Mouse (Mus musculus): ENCODE results near the gene Znrf1.
"Not testable (repeated sequence)": the region's sequence is repeated elsewhere in the genome, so short reads cannot be mapped to it uniquely, and the experiment has no call there.

The Znrf1 gene

DNA sequence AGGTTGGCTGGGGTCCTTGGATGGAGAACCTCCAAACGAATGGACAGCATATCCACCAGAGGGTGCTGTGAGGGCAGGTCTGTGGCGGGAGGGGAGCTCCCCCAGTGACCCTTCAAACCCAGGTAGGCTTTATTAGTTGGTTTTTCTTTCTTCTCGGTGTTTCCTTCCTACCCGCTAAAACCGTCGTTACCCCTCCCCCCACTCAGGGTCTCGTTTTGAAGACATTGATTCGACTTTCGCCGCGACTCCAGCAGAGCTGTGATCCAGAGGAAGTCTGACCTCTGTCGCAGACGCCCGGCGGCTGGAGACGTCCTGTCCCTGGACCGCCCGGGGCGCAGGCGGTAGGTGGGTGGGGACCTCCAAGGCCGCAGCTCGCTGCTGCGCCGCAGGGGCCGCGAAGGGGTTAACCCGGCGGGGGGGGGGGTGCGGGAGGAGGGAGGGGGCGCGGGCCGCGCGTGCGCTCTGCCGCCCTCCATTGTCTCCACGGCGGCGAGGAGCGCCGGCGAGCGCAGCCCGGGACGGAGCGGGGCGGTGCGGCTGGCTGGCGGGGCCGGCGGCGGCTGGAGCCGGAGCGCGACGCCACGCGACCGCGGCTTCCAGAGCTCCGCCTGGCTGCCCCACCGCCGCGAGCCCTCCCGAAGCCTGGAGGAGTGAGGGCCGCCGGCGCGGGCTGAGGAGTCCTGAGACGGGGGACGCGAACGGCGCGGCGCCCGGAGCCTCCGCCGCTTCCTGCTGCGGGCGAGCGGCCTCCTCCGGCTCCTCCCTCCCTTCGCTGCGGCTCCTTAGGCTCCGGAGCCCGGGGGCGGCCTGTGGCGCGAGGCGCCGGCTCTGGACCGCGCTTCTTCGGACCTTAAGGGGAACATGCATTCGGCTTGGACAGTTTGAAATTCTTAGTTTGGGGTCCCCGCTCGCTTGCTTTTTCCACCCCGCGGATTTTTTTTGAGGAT, at the start of gene Znrf1:
TSS of gene Znrf1 (plus strand) at position 67 of the 947 bp plus-strand sequence.
- peak; percentile 80 for DNase-seq (ENCODE audit: low read depth, low spot score)

DNA sequence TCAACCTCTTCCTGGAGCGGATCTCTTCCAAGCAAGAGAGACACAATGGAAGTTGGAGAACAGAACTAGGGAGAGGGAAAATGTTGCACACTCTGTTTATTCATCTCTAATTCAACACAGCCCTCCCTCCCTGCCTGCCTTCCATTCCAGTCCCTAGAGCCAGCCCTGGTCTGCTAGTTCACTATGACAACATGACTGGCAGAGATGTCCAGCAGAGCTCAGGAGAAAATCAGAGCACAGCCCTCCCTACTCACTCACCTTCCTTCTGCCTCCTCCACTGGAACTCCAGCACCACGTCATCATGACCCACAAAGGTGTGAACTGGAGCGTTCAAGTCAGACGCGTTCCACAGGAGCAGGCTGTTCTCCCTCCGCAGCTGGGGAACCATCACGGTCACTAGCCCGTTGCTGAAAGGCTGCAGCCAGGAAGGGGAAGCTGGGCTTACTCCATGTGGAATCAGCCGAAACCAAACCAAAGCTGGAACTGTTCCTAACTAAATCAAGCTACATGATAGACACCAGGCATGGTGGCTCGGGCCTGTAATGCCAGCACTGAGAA, 45.8 kb upstream of the Znrf1 start:
- no peak for DNase-seq (ENCODE audit: low read depth, low spot score)

DNA sequence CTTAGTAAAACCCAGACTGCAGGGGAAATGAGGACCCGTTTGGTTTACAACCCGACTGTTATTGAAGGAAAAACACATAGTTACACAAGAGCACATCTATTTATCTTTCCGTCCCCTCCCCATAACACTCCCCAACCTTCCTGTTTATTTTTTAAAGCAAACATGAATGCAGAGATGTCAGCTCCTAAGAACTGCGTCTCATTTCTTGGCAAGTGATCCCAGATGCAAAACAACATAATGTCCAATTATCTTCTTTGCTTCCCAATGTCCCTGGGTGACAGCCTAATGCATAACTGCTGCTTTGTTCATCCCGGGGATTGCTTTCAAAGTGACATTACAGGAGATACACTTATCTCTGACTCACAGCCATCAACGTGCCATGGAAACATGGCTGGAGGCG, 44.7 kb upstream of the Znrf1 start:
- no peak for DNase-seq (ENCODE audit: low read depth, low spot score)

DNA sequence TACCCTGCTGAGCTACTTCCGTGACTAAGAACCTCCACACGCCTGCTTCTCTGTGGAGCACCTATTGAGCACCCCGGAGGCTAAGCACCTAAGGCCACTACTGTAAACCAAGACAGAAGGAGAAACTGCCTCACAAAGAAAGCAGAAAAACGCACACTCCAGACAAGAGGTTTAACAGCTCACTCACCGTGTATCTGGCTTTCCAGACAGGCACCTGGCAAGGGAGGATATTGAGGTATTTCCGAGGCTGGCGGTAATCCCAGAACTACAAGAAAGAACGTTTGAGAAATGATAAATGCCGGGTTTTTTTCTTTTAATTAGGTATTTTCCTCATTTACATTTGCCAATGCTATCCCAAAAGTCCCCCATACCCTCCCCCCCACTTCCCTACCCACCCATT, 43.4 kb upstream of the Znrf1 start:
- no peak for DNase-seq (ENCODE audit: low read depth, low spot score)

GRCm38 (mm10) chr8:111493176-111493575, 42.7 kb upstream of the Znrf1 start:
- DNase-seq (ENCODE audit: low read depth, low spot score), result no peak

DNA sequence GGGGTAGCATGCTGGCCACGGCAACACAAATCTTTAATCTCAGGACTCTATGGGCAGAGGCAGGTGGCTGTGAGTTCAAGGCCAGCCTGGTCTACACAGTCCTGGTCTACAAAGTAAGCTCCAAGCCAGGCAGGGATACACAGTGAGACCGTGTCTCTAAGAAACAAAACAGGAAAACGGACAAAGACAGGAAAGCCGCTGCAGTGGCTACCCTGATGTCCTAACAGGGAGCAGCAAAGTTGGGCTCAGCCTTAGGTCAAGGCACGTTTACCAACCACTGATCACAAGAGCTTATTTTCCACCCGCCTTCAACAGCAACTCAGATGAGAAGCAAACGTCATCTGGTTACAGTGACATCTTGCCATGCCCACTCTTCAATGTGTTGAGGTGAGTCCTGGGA, 39.6 kb upstream of the Znrf1 start:
- DNase-seq (ENCODE audit: low read depth, low spot score), result no peak

DNA sequence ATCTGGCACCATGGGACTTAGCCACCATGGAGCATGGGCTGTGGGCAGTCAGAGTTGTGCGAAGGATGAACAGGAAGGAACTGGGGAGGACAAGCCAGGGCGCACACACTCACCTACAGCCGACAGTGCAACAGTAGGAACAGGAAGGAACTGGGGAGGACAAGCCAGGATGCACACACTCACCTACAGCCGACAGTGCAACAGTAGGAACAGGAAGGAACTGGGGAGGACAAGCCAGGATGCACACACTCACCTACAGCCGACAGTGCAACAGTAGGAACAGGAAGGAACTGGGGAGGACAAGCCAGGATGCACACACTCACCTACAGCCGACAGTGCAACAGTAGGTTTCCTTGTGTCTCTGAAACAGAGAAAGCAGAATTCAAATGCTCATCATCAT, 37.6 kb upstream of the Znrf1 start:
- not testable (repeated sequence) for DNase-seq (ENCODE audit: low read depth, low spot score)

- no peak for DNase-seq (ENCODE audit: low read depth, low spot score)
These were observed 34.0 kb upstream of the Znrf1 start for GRCm38 (mm10) chr8:111501724-111502464.

DNA sequence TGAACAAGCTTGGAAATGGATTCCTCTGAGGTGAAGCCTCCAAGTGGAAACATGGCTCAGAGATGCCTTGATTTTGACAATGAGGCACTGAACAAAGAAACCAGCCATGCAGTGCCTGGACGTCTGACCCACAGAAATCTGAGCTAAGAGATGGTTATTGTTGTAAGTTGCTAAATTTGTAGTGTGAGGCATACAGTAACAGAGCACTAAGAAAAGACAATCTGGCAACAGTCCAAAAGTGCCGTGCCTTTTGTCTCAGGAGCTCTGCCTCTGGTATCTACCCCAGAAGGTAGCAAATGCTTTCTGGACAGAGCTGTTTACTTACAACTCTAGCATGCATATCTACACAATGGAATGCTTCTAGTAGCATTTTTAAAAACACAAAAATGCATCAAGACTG, 27.3 kb upstream of the Znrf1 start:
- DNase-seq (ENCODE audit: low read depth, low spot score), result no peak

GRCm38 (mm10) chr8:111509278-111509677, 26.6 kb upstream of the Znrf1 start:
- DNase-seq (ENCODE audit: low read depth, low spot score), result no peak

DNA sequence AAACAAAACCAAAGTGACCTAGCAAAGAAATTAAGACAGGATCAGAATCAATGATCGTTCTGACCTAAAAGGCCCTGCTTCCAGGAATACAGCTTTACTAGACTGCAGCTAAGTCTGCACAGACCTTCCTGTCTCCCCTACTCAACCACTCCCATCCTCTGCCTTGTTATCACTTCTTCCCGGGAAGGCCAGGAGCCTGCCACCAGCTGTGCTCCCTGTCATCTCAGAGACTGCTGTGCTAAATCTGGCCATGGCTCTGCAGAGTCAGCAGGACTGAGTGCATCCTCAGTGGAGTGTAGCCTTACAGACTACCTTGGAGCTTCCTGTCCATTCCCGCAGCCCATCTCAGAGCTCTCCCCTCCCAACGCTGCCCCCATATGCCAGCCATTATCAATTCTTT, 25.5 kb upstream of the Znrf1 start:
- no peak for DNase-seq (ENCODE audit: low read depth, low spot score)

- no peak for DNase-seq (ENCODE audit: low read depth, low spot score)
These were observed 23.0 kb upstream of the Znrf1 start for GRCm38 (mm10) chr8:111512941-111513340.

DNA sequence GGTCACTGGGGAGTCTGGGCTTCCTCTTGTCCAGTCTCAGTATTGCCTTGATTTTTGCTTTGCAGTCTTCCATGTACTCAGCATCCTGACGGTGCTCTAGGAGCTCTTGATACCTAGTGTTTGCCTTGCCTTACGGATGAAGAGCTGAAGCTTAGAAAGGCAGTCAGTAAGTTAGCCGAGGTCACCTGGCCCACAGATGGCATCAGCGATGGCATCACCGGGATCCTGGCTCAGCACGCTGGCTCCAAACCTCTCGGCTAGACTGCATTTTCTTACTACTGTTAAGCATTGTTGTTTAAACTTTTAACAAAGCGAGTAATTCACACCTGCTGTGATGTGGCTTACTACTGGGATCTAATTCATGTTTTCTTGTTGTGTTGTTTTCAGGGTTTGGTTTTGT, 22.5 kb upstream of the Znrf1 start:
- no peak for DNase-seq (ENCODE audit: low read depth, low spot score)

DNA sequence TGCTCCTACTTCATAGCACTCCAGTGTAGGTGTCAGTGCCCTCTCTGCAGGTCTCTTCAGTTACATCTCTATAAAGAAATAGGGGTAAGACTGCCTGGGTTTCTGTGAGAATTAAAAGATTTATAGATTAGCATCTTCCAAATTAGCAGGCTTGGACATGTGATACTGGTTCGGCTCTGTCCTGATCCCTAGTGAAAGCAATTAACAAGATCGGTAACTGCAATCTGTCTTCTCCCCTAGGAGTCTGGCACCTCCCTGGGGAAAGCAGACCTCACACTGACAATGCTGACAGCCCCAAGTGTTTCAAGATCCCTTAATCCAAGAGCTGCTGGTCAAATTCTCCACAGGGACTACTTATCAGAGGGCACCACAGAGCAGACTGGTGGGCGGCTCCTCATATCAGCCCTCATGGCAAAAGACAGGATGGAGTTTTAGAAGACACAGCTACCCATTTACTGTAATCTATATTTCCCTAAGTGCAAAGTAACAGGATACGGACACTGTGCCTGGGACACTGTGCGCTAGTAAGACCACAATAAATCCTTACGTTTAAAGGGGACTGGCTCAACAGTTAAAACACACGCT, 19.4 kb upstream of the Znrf1 start:
- DNase-seq (ENCODE audit: low read depth, low spot score), result no peak

DNA sequence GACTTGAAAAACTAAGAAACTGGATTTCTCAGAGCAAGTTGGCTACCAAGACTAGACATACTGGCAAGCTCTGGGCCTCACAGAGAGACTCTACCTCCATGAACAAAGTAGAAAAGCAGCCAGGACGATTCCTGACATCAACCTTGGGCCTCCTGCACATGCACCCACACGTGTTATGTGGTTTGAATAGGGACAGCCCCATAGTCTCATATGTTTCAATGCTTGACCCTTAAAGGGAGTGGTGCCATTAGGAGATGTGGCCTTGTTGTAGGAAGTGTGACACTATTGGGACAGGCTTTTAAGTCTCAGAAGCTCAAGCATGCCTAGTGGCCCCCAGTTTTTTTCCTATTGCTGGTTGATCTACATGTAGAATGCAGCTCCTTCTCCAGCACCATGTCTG, 18.4 kb upstream of the Znrf1 start:
- DNase-seq (ENCODE audit: low read depth, low spot score), result no peak

DNA sequence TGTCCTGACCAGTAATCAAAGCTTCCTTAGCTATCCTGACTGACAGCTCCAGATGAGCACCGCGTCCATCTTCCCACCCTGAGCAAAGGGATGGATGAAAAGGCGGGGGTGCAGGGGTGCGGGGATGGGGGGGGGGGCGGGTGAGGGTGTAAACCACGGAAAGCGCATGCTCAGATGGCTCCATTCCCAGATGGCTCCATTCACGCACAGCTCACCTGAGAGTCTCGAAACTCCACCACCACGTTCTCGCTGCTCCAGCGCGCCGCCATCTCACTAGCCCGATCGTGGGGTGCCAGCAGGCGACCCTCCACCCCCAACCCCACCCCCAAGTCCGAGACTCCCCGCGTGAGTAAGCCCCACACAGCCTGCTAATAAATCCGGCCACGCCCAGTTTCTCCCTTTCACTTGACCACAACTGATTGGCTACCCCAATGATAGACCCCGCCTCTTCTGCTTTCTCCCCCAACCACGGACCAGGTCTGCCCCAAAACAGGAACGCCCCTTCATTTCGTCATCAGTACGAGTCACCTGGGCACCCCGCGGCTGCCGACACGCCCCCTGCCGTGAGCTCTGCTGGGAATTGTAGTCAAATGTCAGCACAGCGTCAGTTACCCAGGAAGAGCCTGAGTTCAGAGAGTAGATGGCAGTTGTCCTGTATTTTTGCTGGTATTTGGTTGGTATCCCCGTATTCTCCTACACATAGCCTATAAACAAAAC, 14.0 kb upstream of the Znrf1 start, which contains the start of gene Wdr59:
TSS of gene Wdr59 (minus strand) at position 380 of the 717 bp plus-strand sequence.
- peak; percentile 98 for DNase-seq (ENCODE audit: low read depth, low spot score)

DNA sequence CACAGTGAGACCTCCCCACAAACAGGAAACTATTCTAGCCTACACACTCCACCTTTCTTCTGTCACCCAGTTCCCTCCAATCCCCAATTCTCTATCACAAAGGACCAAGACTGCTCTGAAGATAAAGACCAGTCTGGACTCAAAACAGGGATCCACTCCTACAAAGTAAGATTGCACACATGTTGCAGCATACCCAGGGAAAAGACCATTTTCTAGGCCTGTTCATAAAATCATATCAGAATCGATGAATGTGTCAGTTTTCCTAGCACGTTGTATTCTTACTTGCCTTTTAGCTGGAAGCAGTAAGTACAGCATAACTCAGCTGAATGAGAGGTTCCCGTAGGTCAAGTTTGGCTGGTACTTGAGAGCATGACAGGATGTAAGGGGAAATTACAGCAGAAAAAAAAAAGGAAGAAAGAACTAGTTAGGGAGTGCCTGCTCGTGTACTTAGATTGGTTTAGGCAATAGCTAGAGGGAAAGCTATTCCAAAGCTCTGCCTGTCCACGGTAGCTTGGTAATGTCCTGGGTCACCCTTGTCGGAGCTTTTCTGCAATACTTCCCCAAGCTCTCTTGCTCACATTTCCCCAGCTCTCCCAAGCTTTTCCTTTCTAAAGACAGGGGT, 9.4 kb upstream of the Znrf1 start:
- no peak for DNase-seq (ENCODE audit: low read depth, low spot score)

DNA sequence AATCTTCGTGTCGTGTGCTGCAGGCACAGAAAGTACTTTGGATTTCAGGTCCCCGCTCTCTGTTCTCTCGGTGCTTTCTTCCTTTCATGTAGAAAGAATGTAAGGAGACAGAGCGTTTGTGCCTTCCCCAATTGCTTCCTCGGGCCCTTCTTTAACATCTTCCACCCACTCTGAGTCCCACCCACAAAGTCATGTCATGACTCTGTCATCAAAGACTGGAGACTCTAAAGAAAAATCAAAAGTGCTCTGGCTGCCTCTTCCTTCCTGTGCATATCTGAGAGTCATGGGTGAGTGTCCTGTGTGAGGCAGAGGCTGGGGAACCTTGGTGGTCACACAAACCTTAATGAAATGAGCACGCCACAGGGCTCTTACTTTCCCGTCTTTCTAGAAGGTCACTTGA, 8.7 kb upstream of the Znrf1 start:
- DNase-seq (ENCODE audit: low read depth, low spot score), result peak; percentile 85

DNA sequence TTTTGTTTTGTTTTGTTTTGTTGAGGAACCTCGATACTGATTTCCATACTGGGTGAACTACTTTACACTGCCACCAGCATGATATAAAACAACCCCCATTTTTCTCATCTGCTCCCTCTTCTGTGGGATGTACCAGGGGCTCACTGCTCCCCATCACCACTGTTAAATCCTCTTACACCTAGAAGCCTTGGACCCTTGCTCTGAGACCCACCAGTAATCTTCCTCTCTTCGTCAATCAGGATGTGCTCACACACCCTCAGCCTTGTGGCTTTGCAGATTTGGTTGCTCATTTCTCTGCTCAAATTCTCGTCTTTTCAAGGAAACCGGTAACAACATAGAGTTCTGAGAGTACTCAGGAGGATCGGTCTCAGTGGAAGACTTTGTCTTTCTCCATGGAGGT, 7.8 kb upstream of the Znrf1 start:
- no peak for DNase-seq (ENCODE audit: low read depth, low spot score)

- DNase-seq (ENCODE audit: low read depth, low spot score), result no peak
These were observed 4.7 kb upstream of the Znrf1 start for GRCm38 (mm10) chr8:111531191-111531590.

GRCm38 (mm10) chr8:111531621-111532020, 4.3 kb upstream of the Znrf1 start:
- no peak for DNase-seq (ENCODE audit: low read depth, low spot score)
